Mouse (Mus musculus) skeletal muscle tissue, adult 2 months (tissue): ENCODE results near the gene Hexim2.

Experiments used
- DNase-seq: peaks from one replicate; pipeline ENCODE4 v3.0.0-alpha.2; 2012; ENCODE audit warnings: low read depth, low spot score

Hexim2 gene

DNA sequence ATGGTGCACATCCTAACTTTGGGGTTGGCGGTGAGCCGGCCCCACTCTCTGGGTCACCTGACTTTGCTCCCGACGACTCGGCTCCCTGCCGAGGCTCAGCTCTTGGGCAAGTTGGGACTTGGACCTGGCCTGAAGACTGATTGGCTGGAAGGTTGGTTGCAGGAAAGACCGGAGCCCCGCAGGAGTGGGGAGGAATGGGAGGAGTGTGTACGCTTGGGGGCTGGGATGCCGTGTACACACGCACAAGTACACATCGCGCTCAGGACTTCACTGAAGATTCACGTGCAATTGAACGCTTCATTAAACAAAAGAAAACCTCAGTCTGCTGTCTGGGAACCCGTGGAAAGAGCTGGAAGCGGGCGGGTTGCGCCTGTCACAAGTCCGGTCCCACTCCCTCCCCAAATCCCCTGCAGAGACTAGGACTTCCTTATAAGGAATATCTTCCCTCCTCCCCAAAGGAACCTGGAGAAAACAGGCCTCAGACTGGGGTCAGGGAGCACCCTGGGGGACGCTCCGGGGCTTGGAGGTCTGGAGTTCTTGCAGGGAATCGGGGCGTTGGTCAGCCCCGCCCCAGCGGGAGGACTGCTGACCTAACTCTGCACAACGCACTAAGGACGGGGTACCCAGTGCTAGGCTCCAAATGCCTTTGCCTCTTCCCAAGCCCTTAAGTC lies 20.2 kb upstream of the Hexim2 start:
- peak; percentile 65 for DNase-seq

GRCm38 (mm10) chr11:103112552-103112912 lies 19.7 kb upstream of the Hexim2 start:
- DNase-seq: no peak

DNA sequence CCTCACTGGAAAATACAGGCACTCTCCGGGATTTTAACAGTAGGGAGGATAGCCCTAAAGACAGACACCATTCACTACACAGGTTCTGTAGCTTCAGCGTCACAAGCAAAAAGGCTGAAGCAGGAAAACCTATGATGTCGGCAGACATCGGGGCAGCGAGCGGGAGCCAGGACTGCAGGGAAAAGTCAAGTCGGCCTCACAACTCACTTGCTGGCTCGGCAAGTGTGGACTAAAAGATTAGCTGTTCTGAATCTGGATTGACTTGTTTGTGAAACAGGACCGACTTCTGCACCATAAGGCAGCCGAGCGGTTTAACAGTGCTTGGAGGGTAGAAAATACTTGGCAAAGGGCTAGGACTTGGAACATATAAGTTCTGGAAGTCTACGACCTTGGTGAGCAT lies 19.2 kb upstream of the Hexim2 start:
- no peak for DNase-seq

DNA sequence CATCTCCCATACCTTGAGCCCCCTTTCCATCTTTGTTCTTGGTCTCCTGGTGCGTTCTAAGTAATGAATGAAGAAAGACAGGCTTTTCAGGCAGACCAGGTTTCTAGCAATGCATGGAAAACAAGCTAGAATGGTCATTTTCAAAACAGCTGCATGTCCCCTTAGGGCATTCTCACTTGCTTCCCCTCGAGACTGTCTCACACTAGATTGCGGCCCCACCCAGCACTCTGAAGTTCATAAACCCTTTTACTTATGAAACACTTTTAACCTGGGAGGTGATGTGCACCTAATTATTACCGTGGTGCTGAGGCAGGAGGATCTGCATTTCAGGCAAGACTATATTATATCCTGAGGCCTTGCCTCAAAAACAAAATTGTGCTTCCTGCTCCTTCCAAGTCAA lies 18.5 kb upstream of the Hexim2 start:
- no peak for DNase-seq

DNA sequence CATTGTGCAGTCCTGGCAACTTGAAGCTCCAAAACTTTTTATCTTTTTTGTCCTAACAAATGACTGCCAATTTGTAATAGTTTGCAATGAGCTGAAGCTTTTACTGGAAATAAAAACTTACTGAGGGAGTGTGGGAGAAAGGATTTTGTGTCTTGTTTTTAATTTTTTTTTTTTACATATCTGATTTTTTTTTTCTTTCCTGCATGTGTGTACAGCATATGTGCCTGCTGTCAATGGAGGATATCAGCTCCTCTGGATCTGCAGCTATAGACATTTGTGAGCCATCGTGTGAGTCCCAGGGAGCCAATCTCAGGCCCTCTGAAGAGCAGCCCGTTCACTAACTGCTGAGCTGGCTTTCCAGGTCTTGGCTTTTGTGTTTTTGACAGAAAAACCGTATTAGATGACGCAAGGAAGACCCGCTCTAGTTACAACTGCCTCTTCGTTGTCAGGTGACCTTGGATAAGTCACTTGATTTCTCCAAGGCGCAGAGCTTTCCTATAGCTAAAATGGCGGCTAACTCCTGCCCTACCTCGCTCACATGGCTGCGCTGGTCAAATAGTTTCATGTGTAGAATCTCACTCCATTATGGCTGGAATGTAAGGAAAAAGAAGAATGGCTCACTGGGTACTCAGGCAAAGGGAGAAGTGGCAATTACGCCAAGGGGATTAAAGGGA lies 17.8 kb upstream of the Hexim2 start:
- no peak for DNase-seq

DNA sequence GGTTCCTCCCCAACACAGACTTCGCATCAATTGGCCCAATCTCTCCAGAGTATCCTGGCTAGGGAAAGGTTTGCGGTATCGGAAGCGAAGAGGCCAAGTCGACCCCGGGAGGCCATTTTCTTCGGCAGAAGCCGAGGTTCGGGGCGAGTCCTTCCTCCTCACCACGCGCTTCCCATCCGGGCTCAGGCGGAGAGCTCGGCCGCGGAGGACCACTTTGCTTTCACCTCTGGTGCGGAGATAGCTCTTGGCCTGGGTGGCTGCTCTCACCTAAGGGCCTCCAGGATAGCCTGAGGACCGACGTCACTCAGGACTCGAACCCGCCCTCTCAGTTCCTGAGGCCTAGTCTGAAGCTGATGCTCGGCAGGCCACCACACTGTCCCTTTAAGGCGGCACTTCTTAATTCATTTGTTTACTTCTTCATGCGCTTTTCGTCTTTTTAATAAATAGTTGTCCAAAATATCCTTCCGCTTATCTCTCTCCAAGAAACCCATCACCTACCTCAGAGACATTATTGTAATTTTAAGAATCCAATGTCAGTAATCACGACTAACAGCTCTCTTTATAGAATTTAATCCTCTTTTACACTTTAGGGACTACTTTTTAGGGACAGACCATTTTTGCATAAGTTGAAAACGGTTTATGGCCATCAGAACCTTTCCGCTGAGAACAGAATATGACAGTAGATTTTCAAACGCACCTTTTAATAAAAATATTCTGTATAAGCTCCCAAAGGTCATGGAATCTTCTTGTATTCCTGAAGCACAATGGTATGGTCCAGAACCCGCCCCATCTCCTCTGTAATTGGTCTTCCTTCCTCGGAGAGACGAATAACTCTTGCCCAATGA lies 16.8 kb upstream of the Hexim2 start:
- DNase-seq: peak; percentile 89

- peak; percentile 100 for DNase-seq
These were observed 16.0 kb upstream of the Hexim2 start, which contains the start of gene Hexim1 for GRCm38 (mm10) chr11:103116008-103116818. TSS of gene Hexim1 (plus strand) at chr11:103116231.

DNA sequence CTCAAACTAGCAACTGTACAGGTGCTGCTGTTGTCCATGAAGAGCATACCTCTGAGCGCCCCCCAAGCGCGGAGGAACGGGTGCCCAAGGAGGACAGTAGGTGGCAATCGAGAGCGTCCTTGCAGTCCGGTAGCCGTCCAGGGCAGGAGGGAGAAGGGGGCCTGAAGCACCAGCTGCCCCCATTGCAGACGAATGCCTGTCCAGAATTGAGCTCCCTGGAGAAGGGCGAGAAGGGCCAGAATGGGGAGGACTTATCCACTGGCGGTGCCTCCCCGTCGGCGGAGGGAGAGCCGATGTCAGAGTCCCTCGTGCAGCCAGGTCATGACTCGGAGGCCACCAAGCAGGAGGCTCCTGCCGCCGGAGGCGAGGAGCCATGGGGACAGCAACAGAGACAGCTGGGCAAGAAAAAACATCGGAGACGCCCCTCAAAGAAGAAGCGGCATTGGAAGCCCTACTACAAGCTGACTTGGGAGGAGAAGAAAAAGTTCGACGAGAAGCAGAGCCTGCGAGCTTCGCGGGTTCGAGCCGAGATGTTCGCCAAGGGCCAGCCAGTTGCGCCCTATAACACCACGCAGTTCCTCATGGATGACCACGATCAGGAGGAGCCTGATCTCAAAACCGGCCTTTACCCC lies 15.2 kb upstream of the Hexim2 start:
- peak; percentile 64 for DNase-seq

- DNase-seq: no peak
These were observed 14.6 kb upstream of the Hexim2 start for GRCm38 (mm10) chr11:103117591-103118009.

- no peak for DNase-seq
These were observed 13.4 kb upstream of the Hexim2 start for GRCm38 (mm10) chr11:103118866-103119265.

DNA sequence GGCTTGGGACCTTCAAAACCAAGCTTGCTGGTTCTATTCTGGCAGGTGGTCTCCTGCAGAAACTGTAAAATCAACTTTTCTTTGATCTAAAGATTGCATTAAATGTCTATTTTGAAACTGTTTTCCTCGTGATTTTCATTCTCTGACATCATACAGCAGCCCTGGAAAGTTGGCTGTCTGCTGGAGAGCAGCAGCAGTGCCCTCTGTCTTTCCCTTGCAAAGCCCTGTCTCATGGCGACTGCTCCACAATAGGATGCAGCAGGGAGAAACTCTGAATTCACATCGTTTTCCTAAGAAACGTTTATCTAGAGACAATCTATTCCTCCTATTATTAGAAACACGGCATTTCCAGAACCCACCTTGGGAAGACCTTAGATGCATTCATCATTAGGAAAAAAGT lies 12.6 kb upstream of the Hexim2 start:
- no peak for DNase-seq

DNA sequence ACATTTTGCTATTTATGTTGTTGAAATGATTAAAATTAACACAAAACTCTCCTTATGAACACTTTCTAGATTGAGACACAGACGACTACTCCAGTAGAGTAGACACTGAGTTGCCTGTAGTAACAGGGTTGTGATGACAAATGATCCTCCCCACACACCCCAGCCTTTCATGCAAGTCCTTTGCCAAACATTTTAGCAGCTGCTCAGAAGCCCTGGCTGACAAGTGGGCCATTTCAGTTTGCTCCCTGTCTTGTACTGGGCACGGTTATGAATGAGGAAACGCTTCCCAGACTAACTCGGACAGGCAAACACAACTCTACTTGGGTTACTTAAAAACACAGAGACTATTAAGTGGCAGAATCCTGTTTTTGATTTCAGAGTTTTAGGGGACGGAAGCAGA lies 11.9 kb upstream of the Hexim2 start:
- DNase-seq: peak; percentile 69

GRCm38 (mm10) chr11:103132576-103133455 lies 587 bp downstream of the Hexim2 start:
- peak; percentile 100 for DNase-seq

GRCm38 (mm10) chr11:103133456-103134185 lies 1.4 kb downstream of the Hexim2 start:
- DNase-seq: no peak

- DNase-seq: no peak
These were observed 2.0 kb downstream of the Hexim2 start for GRCm38 (mm10) chr11:103134221-103134620.

DNA sequence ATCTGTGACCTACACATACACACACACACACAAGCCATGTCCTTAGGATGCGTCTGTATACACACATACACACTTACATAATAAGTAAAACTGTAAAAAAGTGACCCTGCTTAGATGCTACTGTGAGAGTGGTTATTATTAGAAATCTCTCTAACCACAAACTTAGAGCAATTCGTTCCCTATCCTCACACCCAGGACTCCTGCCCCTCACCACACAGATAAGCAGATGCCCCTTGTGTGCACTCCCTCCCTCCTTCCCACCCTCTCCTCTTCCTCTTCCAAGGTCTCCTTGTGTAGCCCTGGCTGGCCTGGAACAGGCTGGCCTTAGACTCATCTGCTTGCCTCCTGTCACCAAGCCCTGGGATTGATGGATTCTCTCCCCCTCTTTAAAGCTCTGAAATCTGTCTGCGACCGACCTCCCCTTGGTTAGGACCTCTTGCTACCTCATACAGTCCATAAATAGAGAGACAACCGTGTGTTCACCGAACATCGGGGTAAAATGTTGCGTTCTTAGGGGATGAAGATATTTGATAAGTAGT lies 3.9 kb downstream of the Hexim2 start:
- DNase-seq: no peak

- DNase-seq: no peak
These were observed 7.9 kb downstream of the Hexim2 start for GRCm38 (mm10) chr11:103139951-103140762.

GRCm38 (mm10) chr11:103140763-103141100 lies 8.5 kb downstream of the Hexim2 start:
- no peak for DNase-seq
